Mouse (Mus musculus) G1E (cell line): ENCODE results near the gene Aph1b.
"Not testable (repeated sequence)": the region's sequence is repeated elsewhere in the genome, so short reads cannot be mapped to it uniquely, and the experiment has no call there.

ENCODE experiments used
- CTCF ChIP-seq: IDR thresholded peaks from 2 replicates; pipeline ENCODE4 v1.5.1; 2012; ENCODE audit warnings: low read depth, low read length, inconsistent platforms, mixed read lengths
- GATA1 ChIP-seq: IDR thresholded peaks from 2 replicates; pipeline ENCODE4 v1.6.1; 2012; ENCODE audit warnings: borderline replicate concordance, low read length, inconsistent platforms, mixed read lengths
- GATA2 ChIP-seq: IDR thresholded peaks from 2 replicates; pipeline ENCODE4 v1.6.1; 2012; ENCODE audit warnings: low read depth, low read length, inconsistent platforms, borderline replicate concordance
- POLR2AphosphoS5 ChIP-seq: IDR thresholded peaks from 2 replicates; pipeline ENCODE4 v1.6.1; 2012; ENCODE audit warnings: low read depth, low read length, inconsistent platforms; ENCODE audit not compliant: insufficient replicate concordance
- TAL1 ChIP-seq: conservative IDR thresholded peaks from 2 replicates; pipeline ENCODE4 v1.6.1; 2012; ENCODE audit warnings: low read depth, low read length, inconsistent platforms, mixed read lengths

DNA sequence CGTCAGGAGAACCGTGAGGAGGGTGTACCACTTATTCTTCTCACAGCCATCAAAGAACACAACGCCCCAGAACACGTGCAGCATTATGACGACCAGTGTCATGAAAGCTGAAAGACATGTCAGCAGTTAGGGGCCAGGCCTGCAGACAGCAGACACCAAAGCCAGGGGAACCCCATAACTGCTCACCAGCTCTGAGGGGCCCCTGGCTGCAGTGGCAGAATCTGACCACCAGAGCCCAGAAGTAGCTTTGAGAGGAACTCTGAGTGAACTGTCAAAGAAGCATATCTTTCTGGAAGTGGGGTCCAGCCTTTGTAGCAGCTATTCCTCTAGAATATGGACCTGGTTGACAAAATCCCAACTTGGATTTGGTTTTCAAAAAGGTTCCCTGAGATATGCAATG is 27.0 kb upstream of the Aph1b start:
- not testable (repeated sequence) for TF ChIP-seq CTCF, TAL1, POLR2AphosphoS5, GATA1, GATA2
